In genomic region chr10:89044921-89045320, GRCm38 (mm10) we compare ENCODE assay signal across 5 mouse cellular contexts.
A peak's percentile ranks its signal among the peaks of the same experiment; 100 is the strongest.
DNase-seq lines count a peak whose midpoint lies in the region.
"Not testable (repeated sequence)": the region's sequence is repeated elsewhere in the genome, so short reads cannot be mapped to it uniquely, and the experiment has no call there.

No protein-coding gene starts in this region.

- peak overlapping the region; percentile 12 to 36; a peak in 1 of 4 replicates for H3K4me3 ChIP-seq in ES-E14 (ENCODE audit: insufficient read depth in 1 of 2, low read depth in 1 of 2, low read length in 2 of 2, poor library complexity in 1 of 2, severe bottlenecking in 1 of 2)

- H3K9me3 ChIP-seq in ES-E14 (ENCODE audit: control insufficient read depth, insufficient read depth, low read depth, low read length) = not testable (repeated sequence)

- in situ Hi-C loops in ES-E14 (cut with MboI; ENCODE audit: low sequenced_read_pairs in 2 of 2, unreplicated experiment in 2 of 2) = not testable (repeated sequence)

- not testable (repeated sequence) for H3K9ac ChIP-seq in ES-E14 (ENCODE audit: insufficient read depth, low read depth, low read length, poor library complexity, severe bottlenecking)

- DNase-seq in ES-CJ7 (ENCODE audit: low read depth, low spot score) (peak; percentile 61), ES-E14 (ENCODE audit: low read depth, low spot score) (peak; percentile 24), R1 (ENCODE audit: low read depth, low spot score) (peak; percentile 18), WW6 (ENCODE audit: low read depth, low spot score) (peak; percentile 31), ZHBTc4 (ENCODE audit: low read depth, low spot score) (peak; percentile 68)

- H3K27ac ChIP-seq in ES-E14 (ENCODE audit: insufficient read depth, low read depth, low read length, poor library complexity, severe bottlenecking) = not testable (repeated sequence)

- not testable (repeated sequence) for H3K4me1 ChIP-seq in ES-E14 (ENCODE audit: control insufficient read depth in 2 of 2, insufficient read depth in 2 of 2, low read length in 2 of 2, poor library complexity in 1 of 2)

- not testable (repeated sequence) for H3K36me3 ChIP-seq in ES-E14 (ENCODE audit: control insufficient read depth, insufficient read depth, low read length, poor library complexity, severe bottlenecking)

Comparison
In these comparisons a context has a peak if more than half of its experiments do, and no peak if none do; other contexts are left out.
1. DNase-seq: peak in every context shown above with its lines; median percentile 68 in ZHBTc4; 61 in ES-CJ7; 31 in WW6; 24 in ES-E14; 18 in R1.